Mouse (Mus musculus) MEL (cell line): ENCODE measurements around the gene Nrl. TPM values are rescaled to one million over a fixed set of nuclear protein-coding genes. Genes with fewer than 3 reads are reported as not detected.

ENCODE experiments used
- DNase-seq: peaks from one replicate; pipeline ENCODE4 v3.0.0; 2011; ENCODE audit warnings: low read depth, low spot score
- H3K27ac ChIP-seq: 2 replicates; pipeline ENCODE4 v1.5.1; 2012; ENCODE audit warnings: low read depth, mild to moderate bottlenecking, control low read depth, low read length, moderate library complexity; ENCODE audit not compliant: control insufficient read depth
- H3K27me3 ChIP-seq, 2 experiments: fragments of 150-350 bp in 1 of 2; sonication (generic) in 1 of 2; 2 replicates each; pipeline ENCODE4 v1.6.1; 2012; ENCODE audit warnings: low read length in 2 of 2, mild to moderate bottlenecking in 2 of 2, improper control_type of control experiment in 1 of 2, moderate library complexity in 1 of 2; ENCODE audit not compliant: insufficient read depth in 2 of 2, control insufficient read depth in 1 of 2
- H3K36me3 ChIP-seq, 2 experiments: 2 replicates each; pipeline ENCODE4 v1.6.1; 2012 to 2014; ENCODE audit warnings: low read length in 2 of 2, improper control_type of control experiment in 1 of 2, inconsistent platforms in 1 of 2, mild to moderate bottlenecking in 1 of 2; ENCODE audit not compliant: insufficient read depth in 2 of 2, control insufficient read depth in 1 of 2
- H3K4me1 ChIP-seq, 2 experiments: fragments of 150-350 bp in 1 of 2; sonication (generic) in 1 of 2; 2 replicates each; pipeline ENCODE4 v1.6.1; 2012; ENCODE audit warnings: low read length in 2 of 2, improper control_type of control experiment in 1 of 2, mild to moderate bottlenecking in 1 of 2; ENCODE audit not compliant: insufficient read depth in 2 of 2, control insufficient read depth in 1 of 2
- H3K4me3 ChIP-seq, 2 experiments: fragments of 150-350 bp in 1 of 2; sonication (generic) in 1 of 2; 2 replicates each; pipeline ENCODE4 v1.5.1; 2012; ENCODE audit warnings: low read depth in 2 of 2, low read length in 2 of 2, mild to moderate bottlenecking in 2 of 2, moderate library complexity in 2 of 2, control low read depth in 1 of 2, improper control_type of control experiment in 1 of 2; ENCODE audit not compliant: control insufficient read depth in 1 of 2, insufficient read depth in 1 of 2
- H3K79me2 ChIP-seq: 2 replicates; pipeline ENCODE4 v1.6.1; 2012; ENCODE audit warnings: mild to moderate bottlenecking, low read length, moderate library complexity; ENCODE audit not compliant: control insufficient read depth, poor library complexity, insufficient read depth
- H3K9ac ChIP-seq: 2 replicates; pipeline ENCODE4 v1.6.1; 2012; ENCODE audit warnings: low read depth, mild to moderate bottlenecking, control low read depth, low read length, moderate library complexity; ENCODE audit not compliant: control insufficient read depth, poor library complexity, severe bottlenecking
- H3K9me3 ChIP-seq: fragments of 150-350 bp; sonication (generic); replicated peaks from 2 replicates; pipeline ENCODE4 v1.6.1; 2012; ENCODE audit warnings: mild to moderate bottlenecking, low read length, improper control_type of control experiment, moderate library complexity; ENCODE audit not compliant: insufficient read depth
- CHD1 ChIP-seq: IDR thresholded peaks from 2 replicates; pipeline ENCODE4 v1.6.1; 2012; ENCODE audit warnings: low read depth, mild to moderate bottlenecking, inconsistent platforms, low read length, improper control_type of control experiment
- CHD2 ChIP-seq: IDR thresholded peaks from 2 replicates; pipeline ENCODE4 v1.6.1; 2011; ENCODE audit warnings: low read length, improper control_type of control experiment
- CTCF ChIP-seq, 3 experiments: IDR thresholded peaks in 2 of 3; conservative IDR thresholded peaks in 1 of 3; 2 replicates each; pipeline ENCODE4 v1.5.1; 2011 to 2012; ENCODE audit warnings: low read length in 3 of 3, low read depth in 2 of 3, mild to moderate bottlenecking in 2 of 3, improper control_type of control experiment in 1 of 3, inconsistent platforms in 1 of 3, mixed read lengths in 1 of 3, moderate library complexity in 1 of 3; ENCODE audit not compliant: control insufficient read depth in 1 of 3, insufficient read depth in 1 of 3, poor library complexity in 1 of 3, severe bottlenecking in 1 of 3
- ELF1 ChIP-seq: IDR thresholded peaks from 2 replicates; pipeline ENCODE4 v1.6.1; 2014; ENCODE audit warnings: low read depth, mild to moderate bottlenecking, inconsistent platforms, low read length, improper control_type of control experiment, moderate library complexity
- ETS1 ChIP-seq: IDR thresholded peaks from 2 replicates; pipeline ENCODE4 v1.6.1; 2012; ENCODE audit warnings: low read depth, mild to moderate bottlenecking, inconsistent platforms, low read length, improper control_type of control experiment, moderate library complexity
- GATA1 ChIP-seq: IDR thresholded peaks from 2 replicates; pipeline ENCODE4 v1.6.1; 2011; ENCODE audit warnings: low read depth, low read length, improper control_type of control experiment
- HCFC1 ChIP-seq: IDR thresholded peaks from 2 replicates; pipeline ENCODE4 v1.6.1; 2012; ENCODE audit warnings: low read depth, mild to moderate bottlenecking, inconsistent platforms, low read length, improper control_type of control experiment, moderate library complexity
- JUND ChIP-seq: IDR thresholded peaks from 2 replicates; pipeline ENCODE4 v1.6.1; 2011; ENCODE audit warnings: low read depth, mild to moderate bottlenecking, improper control_type of control experiment, low read length
- KAT2A ChIP-seq: conservative IDR thresholded peaks from 2 replicates; pipeline ENCODE4 v1.6.1; 2012; ENCODE audit warnings: low read depth, low read length, improper control_type of control experiment, inconsistent platforms
- MEF2A ChIP-seq: IDR thresholded peaks from 2 replicates; pipeline ENCODE4 v1.6.1; 2014; ENCODE audit warnings: low read depth, mild to moderate bottlenecking, inconsistent platforms, low read length, improper control_type of control experiment; ENCODE audit not compliant: poor library complexity, insufficient replicate concordance, severe bottlenecking; ENCODE audit errors: extremely low read depth
- MXI1 ChIP-seq: IDR thresholded peaks from 2 replicates; pipeline ENCODE4 v1.6.1; 2011; ENCODE audit warnings: mild to moderate bottlenecking, low read depth, low read length, improper control_type of control experiment
- NRF1 ChIP-seq: IDR thresholded peaks from 2 replicates; pipeline ENCODE4 v1.6.1; 2014; ENCODE audit warnings: low read depth, mild to moderate bottlenecking, inconsistent platforms, low read length, improper control_type of control experiment, moderate library complexity; ENCODE audit not compliant: poor library complexity, insufficient read depth, severe bottlenecking
- RCOR1 ChIP-seq: IDR thresholded peaks from 2 replicates; pipeline ENCODE4 v1.6.1; 2012; ENCODE audit warnings: low read depth, mild to moderate bottlenecking, inconsistent platforms, low read length, improper control_type of control experiment
- USF2 ChIP-seq, 2 experiments: IDR thresholded peaks; 2 replicates each; pipeline ENCODE4 v1.6.1; 2011 to 2012; ENCODE audit warnings: improper control_type of control experiment in 2 of 2, low read length in 2 of 2, borderline replicate concordance in 1 of 2, inconsistent platforms in 1 of 2, low read depth in 1 of 2, mild to moderate bottlenecking in 1 of 2; ENCODE audit not compliant: insufficient read depth in 1 of 2
- ZC3H11A ChIP-seq: IDR thresholded peaks from 2 replicates; pipeline ENCODE4 v1.6.1; 2012; ENCODE audit warnings: low read depth, mild to moderate bottlenecking, inconsistent platforms, low read length, improper control_type of control experiment
- polyA plus RNA-seq, 2 experiments: library from polyadenylated mRNA; stranded (reverse) in 1 of 2; unstranded in 1 of 2; fragments of >175 nt in 1 of 2; fragments of >200 nt in 1 of 2; gene quantifications; 2 replicates each; pipeline versions ENCODE4 v1.2.1 to v1.2.4; 2012; ENCODE audit warnings: low replicate concordance in 2 of 2, low read depth in 1 of 2; ENCODE audit not compliant: insufficient read length in 2 of 2, insufficient read depth in 1 of 2, missing spikeins in 1 of 2
- total RNA-seq: library from RNA; depleted of rRNA; stranded (reverse); fragments of 300-350 nt; gene quantifications from 2 replicates; pipeline ENCODE4 v1.2.3, GENCODE M21; 2012

Gene Nrl
- total and polyA plus RNA-seq, 3 experiments, result not detected

DNA sequence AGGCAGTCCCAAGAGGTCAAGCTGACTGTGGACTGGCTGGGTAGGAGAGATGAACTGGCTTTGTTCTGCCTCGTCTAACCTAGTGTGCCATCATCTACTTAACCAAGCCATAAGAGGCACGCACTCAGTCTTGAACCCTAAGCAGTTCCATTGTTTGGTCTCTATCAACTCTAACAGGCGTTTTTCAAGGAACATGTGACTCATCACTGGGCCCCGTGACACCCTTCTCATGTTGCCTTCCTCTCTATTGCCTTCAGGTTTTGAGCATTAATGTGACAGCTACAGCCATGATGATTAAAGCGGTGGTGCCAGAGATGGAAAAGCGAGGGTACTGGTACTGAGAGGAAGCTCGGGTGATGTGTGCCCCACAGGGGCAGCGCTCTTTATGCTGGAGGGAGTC, 37.9 kb downstream of the Nrl start:
- no peaks in the 10 kb centered on the region for H3K9me3 ChIP-seq
- H3K27ac ChIP-seq, result no peak overlapping the region
- H3K27me3 ChIP-seq, result no peaks in the 10 kb centered on the region
- TF ChIP-seq JUND, result no peak
- no peak for TF ChIP-seq ELF1
- TF ChIP-seq MEF2A, result no peak
- no peak for TF ChIP-seq KAT2A
- TF ChIP-seq HCFC1, result no peak
- TF ChIP-seq NRF1, result no peak
- TF ChIP-seq RCOR1, result no peak
- no peak for TF ChIP-seq ZC3H11A
- no peak for TF ChIP-seq CHD2
- no peak for TF ChIP-seq ETS1
- TF ChIP-seq CTCF (IDR thresholded peaks at IDR 0.05 in 2 of 3, conservative IDR thresholded peaks at IDR 0.05 in 1 of 3; ENCODE audit: control insufficient read depth in 1 of 3, insufficient read depth in 1 of 3, low read depth in 2 of 3, low read length in 3 of 3, poor library complexity in 1 of 3, severe bottlenecking in 1 of 3), result no peak
- no peak for TF ChIP-seq USF2 (IDR thresholded peaks at IDR 0.05; ENCODE audit: borderline replicate concordance in 1 of 2, insufficient read depth in 1 of 2, low read depth in 1 of 2, low read length in 2 of 2)
- H3K4me1 ChIP-seq, result peaks cover 0 to 7% of the 10 kb centered on the region in 2 experiments; a peak in 2 of 4 replicates
- peak; percentile 21 for DNase-seq
- H3K4me3 ChIP-seq, result no peak overlapping the region
- H3K9ac ChIP-seq, result no peak overlapping the region
- H3K79me2 ChIP-seq, result no peaks in the 10 kb centered on the region
- H3K36me3 ChIP-seq, result peaks cover 0 to 5% of the 10 kb centered on the region in 2 experiments; a peak in 2 of 4 replicates

DNA sequence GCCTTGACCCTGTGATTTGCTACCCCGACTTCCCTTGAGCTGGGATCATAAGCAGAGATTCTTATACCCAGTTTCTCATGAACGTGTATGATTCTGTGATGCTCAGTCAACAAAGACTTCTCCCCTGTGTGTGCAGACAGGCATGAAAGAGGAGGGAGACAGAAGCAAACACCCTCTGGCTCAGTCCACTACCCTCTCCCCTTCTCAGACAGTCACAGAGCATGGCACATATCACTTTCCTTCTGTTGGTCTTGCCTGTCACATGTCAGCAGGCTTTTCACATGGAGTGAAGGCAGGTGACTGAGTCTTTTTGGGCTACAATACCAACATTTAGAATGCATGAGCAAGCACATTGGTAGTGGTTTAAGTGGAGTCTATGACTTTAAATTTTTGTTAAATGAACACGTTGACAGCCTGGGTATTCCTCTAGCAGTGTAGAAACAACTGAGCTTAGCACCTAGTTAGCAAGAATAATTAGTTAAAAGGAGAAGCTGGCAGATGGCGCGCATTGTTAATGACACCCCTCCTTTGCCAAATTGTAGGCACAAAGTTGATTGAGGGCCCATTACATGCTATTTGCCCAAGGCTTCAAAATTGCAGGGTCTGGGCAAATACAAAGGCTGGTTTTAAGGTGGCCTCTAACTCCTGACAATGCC, 40.2 kb downstream of the Nrl start:
- no peak overlapping the region for H3K27ac ChIP-seq

More for the DNA sequence above, 40.2 kb downstream of the Nrl start:
- Histone ChIP-seq H3K27me3 (no peaks in the 10 kb centered on the region), H3K4me1 (peaks cover 0 to 11% of the 10 kb centered on the region in 2 experiments; a peak in 2 of 4 replicates), H3K4me3 (no peak overlapping the region), H3K9me3 (no peaks in the 10 kb centered on the region), H3K9ac (no peak overlapping the region), H3K36me3 (no peaks in the 10 kb centered on the region), H3K79me2 (no peaks in the 10 kb centered on the region)
- DNase-seq, result no peak
- no peak for TF ChIP-seq GATA1
- TF ChIP-seq CTCF (IDR thresholded peaks at IDR 0.05 in 2 of 3, conservative IDR thresholded peaks at IDR 0.05 in 1 of 3; ENCODE audit: control insufficient read depth in 1 of 3, insufficient read depth in 1 of 3, low read depth in 2 of 3, low read length in 3 of 3, poor library complexity in 1 of 3, severe bottlenecking in 1 of 3), result no peak
- TF ChIP-seq CHD1, result no peak
- TF ChIP-seq KAT2A, result no peak
- no peak for TF ChIP-seq MXI1
